Mouse (Mus musculus) stomach, embryonic 14.5 days (tissue): ENCODE measurements around the gene 4930402H24Rik. TPM values are rescaled to one million over a fixed set of nuclear protein-coding genes. Genes with fewer than 3 reads are reported as not detected.

Experiments used
- ATAC-seq: fragments of 200-750 bp; cut with Nextera tagmentation; 2 replicates; pipeline ENCODE4 v1.8.0; 2017; ENCODE audit warnings: low read depth, moderate TSS enrichment; ENCODE audit not compliant: insufficient number of reproducible peaks, insufficient read depth, low FRiP score
- H3K27ac ChIP-seq: fragments of 300-500 bp; sonication (generic); 2 replicates; pipeline ENCODE4 v1.5.1; 2014; ENCODE audit warnings: mild to moderate bottlenecking, low read length, moderate library complexity, mixed read lengths
- H3K27me3 ChIP-seq: fragments of 300-500 bp; sonication (generic); 2 replicates; pipeline ENCODE4 v1.6.1; 2014; ENCODE audit warnings: low read length, control low read depth, mixed read lengths; ENCODE audit not compliant: control insufficient read depth, insufficient read depth
- H3K36me3 ChIP-seq: fragments of 300-500 bp; sonication (generic); 2 replicates; pipeline ENCODE4 v1.6.1; 2014; ENCODE audit warnings: mild to moderate bottlenecking, control low read depth, low read length, moderate library complexity, mixed read lengths; ENCODE audit not compliant: control insufficient read depth, insufficient read depth
- H3K4me1 ChIP-seq: fragments of 300-500 bp; sonication (generic); 2 replicates; pipeline ENCODE4 v1.6.1; 2014; ENCODE audit warnings: low read length, control low read depth, mixed read lengths; ENCODE audit not compliant: control insufficient read depth, insufficient read depth
- H3K4me2 ChIP-seq: fragments of 300-500 bp; sonication (generic); replicated peaks from 2 replicates; pipeline ENCODE4 v1.6.1; 2014; ENCODE audit warnings: low read depth, low read length, control low read depth
- H3K4me3 ChIP-seq: fragments of 300-500 bp; sonication (generic); 2 replicates; pipeline ENCODE4 v1.5.1; 2014; ENCODE audit warnings: low read depth, low read length, control low read depth
- H3K9ac ChIP-seq: fragments of 300-500 bp; sonication (generic); replicated peaks from 2 replicates; pipeline ENCODE4 v1.6.1; 2014; ENCODE audit warnings: low read depth, mild to moderate bottlenecking, control low read depth, low read length, moderate library complexity, mixed read lengths
- H3K9me3 ChIP-seq: fragments of 300-500 bp; sonication (generic); 2 replicates; pipeline ENCODE4 v1.6.1; 2016; ENCODE audit warnings: low read depth, low read length, control low read depth; ENCODE audit not compliant: control insufficient read depth
- WGBS: fragments of 180-500 bp; shearing (Covaris S2); extraction: QIAGEN DNeasy Blood & Tissue Kit; methylation state at CpG from one replicate; pipeline ENCODE4 v1.1.7; 2014; 5-methylcytosine and 5-hydroxymethylcytosine counted together
- polyA plus RNA-seq: library from polyadenylated mRNA; unstranded; fragments of >200 nt; fragmentation: Nextera tagmentation; extraction: Ambion mirVana; gene quantifications from 2 replicates; pipeline ENCODE4 v1.2.1, GENCODE M21; 2014

The 4930402H24Rik gene
- polyA plus RNA-seq, 1 experiment from 2014 or later = 42.6 TPM

DNA sequence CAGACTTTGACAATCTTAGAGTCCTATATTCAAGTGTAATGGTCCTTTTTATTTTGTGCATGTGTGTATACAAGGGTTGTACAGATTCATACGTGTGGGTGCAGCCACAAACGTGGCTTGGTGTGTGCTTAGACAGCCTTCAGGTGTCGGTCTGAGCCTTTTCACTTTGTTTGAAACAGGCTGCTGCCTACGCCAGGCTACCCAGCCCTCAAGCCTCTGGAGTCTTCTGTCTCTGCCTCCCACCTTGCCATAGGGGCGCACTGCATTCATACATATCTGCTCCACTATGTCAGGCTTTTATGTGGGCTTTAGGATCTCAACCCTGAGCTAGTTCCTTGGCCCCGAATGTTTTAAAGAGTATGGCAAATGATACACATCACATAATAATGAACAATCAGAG, 116.6 kb downstream of the 4930402H24Rik start:
- no peak overlapping the region for H3K4me2 ChIP-seq
- ATAC-seq = no peak
- 88% methylated on average over 6 of the region's 6 CpGs for WGBS

DNA sequence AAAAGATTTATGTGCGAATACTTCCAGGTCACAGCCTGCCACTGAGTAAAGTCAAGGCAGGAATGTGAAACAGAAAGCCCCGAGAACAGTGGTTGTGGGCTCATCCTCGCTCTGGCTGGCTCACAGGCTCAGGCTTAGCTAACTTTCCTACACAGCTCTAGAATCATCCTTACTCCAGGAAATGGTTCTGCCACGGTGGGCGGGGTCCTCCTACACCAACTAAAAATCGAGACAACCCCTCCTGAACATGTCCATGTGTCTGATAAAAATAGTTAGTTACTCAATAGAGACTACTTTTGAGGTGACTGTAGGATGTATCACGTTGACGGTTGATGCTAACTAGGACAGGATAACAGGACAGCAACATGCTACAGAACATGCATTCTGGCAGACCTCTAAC, 117.2 kb downstream of the 4930402H24Rik start:
- H3K9ac ChIP-seq = no peak overlapping the region
- H3K27me3 ChIP-seq = no peaks in the 10 kb centered on the region
- 85% methylated on average over 8 of the region's 8 CpGs for WGBS
- no peak overlapping the region for H3K27ac ChIP-seq
- no peaks in the 10 kb centered on the region for H3K9me3 ChIP-seq
- H3K36me3 ChIP-seq = peaks cover 26% of the 10 kb centered on the region
- H3K4me3 ChIP-seq = no peak overlapping the region
- H3K4me1 ChIP-seq = no peaks in the 10 kb centered on the region
- no peak overlapping the region for H3K4me2 ChIP-seq
- ATAC-seq = no peak

More for the DNA sequence above, 116.6 kb downstream of the 4930402H24Rik start:
- Histone ChIP-seq H3K4me3 (no peak overlapping the region), H3K9me3 (no peaks in the 10 kb centered on the region), H3K27me3 (no peaks in the 10 kb centered on the region), H3K36me3 (peaks cover 24% of the 10 kb centered on the region), H3K9ac (no peak overlapping the region), H3K27ac (no peak overlapping the region), H3K4me1 (no peaks in the 10 kb centered on the region)

DNA sequence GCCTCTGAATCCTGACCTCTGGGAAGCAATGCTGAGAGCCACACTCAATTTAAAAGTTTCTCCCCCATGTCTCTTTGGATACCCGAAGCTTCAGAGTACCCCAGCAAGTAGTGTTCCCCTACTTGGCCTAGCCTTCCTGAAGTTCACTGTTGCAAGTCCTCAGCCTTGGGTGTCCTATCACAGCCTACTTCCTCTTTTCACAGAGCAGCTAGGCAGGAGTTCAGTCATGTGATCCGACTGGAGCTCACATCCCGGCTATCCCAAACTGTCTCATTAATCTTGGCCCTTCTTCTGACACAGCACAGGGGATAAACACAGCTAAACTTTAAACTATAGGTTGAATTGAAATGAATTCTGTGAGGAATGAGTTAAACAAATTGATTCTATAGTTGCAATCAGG, 121.3 kb downstream of the 4930402H24Rik start:
- whole genome bisulfite sequencing = 52% methylated on average over 3 of the region's 3 CpGs
- H3K9ac ChIP-seq = no peak overlapping the region
- no peaks in the 10 kb centered on the region for H3K27me3 ChIP-seq
- H3K9me3 ChIP-seq = no peaks in the 10 kb centered on the region
- H3K36me3 ChIP-seq = peaks cover 23% of the 10 kb centered on the region
- no peaks in the 10 kb centered on the region for H3K4me1 ChIP-seq
- H3K27ac ChIP-seq = no peak overlapping the region
- H3K4me3 ChIP-seq = no peak overlapping the region
- no peak for ATAC-seq
- no peak overlapping the region for H3K4me2 ChIP-seq

DNA sequence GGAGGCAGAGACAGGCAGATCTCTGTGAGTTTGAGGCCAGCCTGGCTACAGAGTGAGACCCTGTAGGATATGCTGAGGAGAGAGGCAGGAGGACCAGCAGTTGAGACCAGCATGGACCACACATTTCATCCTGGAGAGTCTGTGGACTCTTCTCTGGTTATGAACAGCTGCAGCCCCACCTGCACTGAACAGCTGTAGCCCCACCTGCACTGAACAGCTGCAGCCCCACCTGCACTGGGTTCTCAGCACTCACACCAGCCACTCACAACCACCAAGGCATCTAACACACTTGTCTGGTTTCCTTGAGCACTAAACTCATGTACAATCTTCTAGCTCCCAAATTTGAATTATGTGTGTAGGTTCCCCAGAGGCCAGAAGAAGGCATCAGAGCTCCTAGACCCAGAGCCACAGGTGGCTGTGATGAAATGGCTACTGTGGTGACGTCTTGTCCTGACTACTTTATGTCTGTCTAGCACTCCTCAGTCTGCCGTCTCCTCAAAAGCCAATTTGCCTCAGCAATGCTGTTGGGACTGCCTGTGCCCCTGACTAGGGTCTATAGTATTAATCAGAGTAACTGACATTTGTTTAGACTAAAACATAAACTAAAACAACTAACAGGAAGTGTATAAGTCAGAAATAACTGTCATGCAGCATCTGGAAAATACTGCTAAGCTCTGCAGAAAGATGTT, 125.4 kb downstream of the 4930402H24Rik start:
- Histone ChIP-seq H3K4me1 (no peaks in the 10 kb centered on the region), H3K36me3 (peaks cover 27% of the 10 kb centered on the region), H3K9me3 (no peaks in the 10 kb centered on the region), H3K27me3 (no peaks in the 10 kb centered on the region), H3K27ac (no peak overlapping the region), H3K4me2 (no peak overlapping the region), H3K4me3 (no peak overlapping the region), H3K9ac (no peak overlapping the region)
- WGBS = 30% methylated on average over 2 of the region's 2 CpGs
- no peak for ATAC-seq

DNA sequence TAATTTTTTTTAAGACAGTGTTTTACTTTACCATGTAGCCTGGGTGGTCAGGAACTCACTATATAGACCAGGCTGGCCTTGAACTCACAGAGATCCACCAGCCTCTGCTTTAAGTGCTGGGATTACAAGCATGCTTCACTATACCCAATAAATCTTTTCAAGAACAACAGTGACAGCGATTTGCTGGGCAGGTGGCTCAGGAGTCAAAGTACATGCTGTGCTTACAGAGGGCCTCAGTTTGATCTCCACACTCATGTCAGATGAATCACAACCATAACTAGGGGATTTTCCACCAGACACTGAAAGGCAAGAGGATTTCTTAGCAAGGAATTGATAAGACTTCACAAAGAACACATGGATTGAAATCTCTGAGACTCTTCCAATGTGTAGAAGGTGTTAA, 126.3 kb downstream of the 4930402H24Rik start:
- Histone ChIP-seq H3K27me3 (no peaks in the 10 kb centered on the region), H3K4me2 (no peak overlapping the region), H3K4me1 (no peaks in the 10 kb centered on the region), H3K9me3 (no peaks in the 10 kb centered on the region), H3K27ac (no peak overlapping the region), H3K4me3 (no peak overlapping the region), H3K36me3 (peaks cover 28% of the 10 kb centered on the region), H3K9ac (no peak overlapping the region)
- no peak for ATAC-seq
- WGBS = 59% methylated on average over 1 of the region's 1 CpGs

DNA sequence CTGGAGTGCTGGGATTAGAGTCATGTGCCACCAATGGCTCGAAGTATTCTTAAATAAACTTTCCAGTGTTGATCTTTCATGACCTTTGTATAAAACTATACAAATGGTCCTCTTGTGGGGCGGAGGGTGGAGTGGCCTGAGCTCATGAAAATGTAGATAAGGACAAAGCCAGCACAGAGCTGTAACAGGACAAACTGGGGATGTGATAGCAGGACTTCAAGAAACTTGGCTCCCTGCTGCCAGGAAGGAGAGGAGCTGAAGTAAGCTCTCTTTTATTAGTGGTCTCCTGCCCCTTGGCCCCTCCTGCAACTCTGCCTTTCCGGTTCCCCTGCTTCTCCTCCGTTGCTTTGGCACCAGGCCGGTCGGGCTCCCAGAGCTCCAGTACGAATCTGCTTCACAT, 129.6 kb downstream of the 4930402H24Rik start:
- no peaks in the 10 kb centered on the region for H3K4me1 ChIP-seq
- no peak overlapping the region for H3K27ac ChIP-seq
- no peak overlapping the region for H3K9ac ChIP-seq
- H3K4me3 ChIP-seq = no peak overlapping the region
- no peaks in the 10 kb centered on the region for H3K9me3 ChIP-seq
- WGBS = 72% methylated on average over 7 of the region's 7 CpGs
- no peaks in the 10 kb centered on the region for H3K27me3 ChIP-seq
- ATAC-seq = no peak
- no peak overlapping the region for H3K4me2 ChIP-seq
- peaks cover 28% of the 10 kb centered on the region for H3K36me3 ChIP-seq

DNA sequence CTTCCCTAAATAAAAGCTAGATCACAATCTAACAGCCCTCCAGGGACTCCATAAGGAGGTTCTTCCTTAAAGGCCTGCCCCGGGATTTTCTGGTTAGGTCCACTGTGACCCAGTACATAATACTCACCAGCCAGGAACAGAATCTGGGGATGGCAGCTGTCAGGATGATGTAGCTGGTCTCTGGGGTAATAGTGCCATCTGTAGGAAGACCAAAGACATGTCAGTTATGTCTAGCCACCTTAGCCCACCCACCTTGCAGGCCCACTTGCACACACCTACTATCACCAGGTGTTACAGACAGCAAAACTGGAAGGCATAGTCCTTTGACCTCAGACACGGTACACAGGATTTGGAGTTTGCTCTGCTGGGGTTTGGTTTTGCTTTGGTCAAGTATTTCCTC, 138.7 kb downstream of the 4930402H24Rik start:
- WGBS = 64% methylated on average over 2 of the region's 2 CpGs
- H3K9ac ChIP-seq = no peak overlapping the region
- no peak overlapping the region for H3K27ac ChIP-seq
- H3K27me3 ChIP-seq = no peaks in the 10 kb centered on the region
- H3K4me2 ChIP-seq = no peak overlapping the region
- H3K9me3 ChIP-seq = no peaks in the 10 kb centered on the region
- peaks cover 63% of the 10 kb centered on the region for H3K36me3 ChIP-seq
- ATAC-seq = no peak
- H3K4me1 ChIP-seq = no peaks in the 10 kb centered on the region
- H3K4me3 ChIP-seq = no peak overlapping the region

DNA sequence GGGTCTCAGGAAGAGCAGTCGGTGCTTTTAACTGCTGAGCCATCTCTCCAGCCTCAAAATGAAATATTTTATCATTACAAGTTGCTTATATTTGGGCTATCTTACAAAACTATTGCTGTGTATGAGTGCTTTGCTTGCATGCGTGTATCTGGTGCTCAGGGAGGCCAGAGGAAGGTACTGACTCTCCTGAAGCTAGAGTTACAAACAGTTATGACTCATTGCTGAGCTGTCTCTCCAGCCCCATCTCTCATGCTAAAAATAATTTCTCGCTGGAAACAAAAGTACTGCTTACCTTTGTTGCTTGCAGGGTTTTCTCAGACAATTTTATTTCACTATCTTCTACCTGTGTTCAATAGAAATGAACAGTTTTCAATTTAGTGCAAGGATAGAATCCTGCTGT, 140.8 kb downstream of the 4930402H24Rik start:
- H3K27ac ChIP-seq = no peak overlapping the region
- no peak overlapping the region for H3K9ac ChIP-seq
- no peak for ATAC-seq
- no peaks in the 10 kb centered on the region for H3K4me1 ChIP-seq
- H3K4me3 ChIP-seq = no peak overlapping the region
- peaks cover 57% of the 10 kb centered on the region for H3K36me3 ChIP-seq
- WGBS = 89% methylated on average over 3 of the region's 3 CpGs
- no peaks in the 10 kb centered on the region for H3K27me3 ChIP-seq
- no peaks in the 10 kb centered on the region for H3K9me3 ChIP-seq
- H3K4me2 ChIP-seq = no peak overlapping the region

DNA sequence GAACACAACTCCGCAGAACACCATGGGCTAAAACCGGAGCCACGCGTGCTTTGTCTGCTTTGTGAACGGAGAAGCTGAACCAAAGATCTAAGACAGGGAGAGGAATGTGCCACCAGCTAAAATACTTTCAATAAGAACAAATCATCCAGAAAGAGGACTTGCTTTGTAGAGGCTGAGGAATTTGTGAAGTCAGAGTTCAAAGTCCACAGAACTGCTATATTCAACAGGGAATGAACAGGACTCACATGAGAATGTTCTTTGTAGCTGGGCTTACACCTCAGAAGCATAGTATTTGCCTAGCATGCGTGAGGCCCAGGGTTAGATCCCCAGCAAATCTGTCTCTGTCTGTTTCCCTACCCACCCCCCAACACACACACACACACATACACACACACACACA, 145.3 kb downstream of the 4930402H24Rik start:
- no peaks in the 10 kb centered on the region for H3K27me3 ChIP-seq
- H3K36me3 ChIP-seq = peaks cover 30% of the 10 kb centered on the region
- no peak overlapping the region for H3K9ac ChIP-seq
- H3K4me3 ChIP-seq = no peak overlapping the region
- H3K4me1 ChIP-seq = no peaks in the 10 kb centered on the region
- H3K27ac ChIP-seq = peak overlapping the region; percentile 33; the same call in 1 of the 2 replicates
- H3K9me3 ChIP-seq = no peaks in the 10 kb centered on the region
- ATAC-seq = peak; percentile 81
- 70% methylated on average over 6 of the region's 6 CpGs for WGBS
- no peak overlapping the region for H3K4me2 ChIP-seq
